Mouse (Mus musculus): ENCODE measurements around the gene Scrt2.
"Not testable (repeated sequence)": the region's sequence is repeated elsewhere in the genome, so short reads cannot be mapped to it uniquely, and the experiment has no call there.

Scrt2 gene

DNA sequence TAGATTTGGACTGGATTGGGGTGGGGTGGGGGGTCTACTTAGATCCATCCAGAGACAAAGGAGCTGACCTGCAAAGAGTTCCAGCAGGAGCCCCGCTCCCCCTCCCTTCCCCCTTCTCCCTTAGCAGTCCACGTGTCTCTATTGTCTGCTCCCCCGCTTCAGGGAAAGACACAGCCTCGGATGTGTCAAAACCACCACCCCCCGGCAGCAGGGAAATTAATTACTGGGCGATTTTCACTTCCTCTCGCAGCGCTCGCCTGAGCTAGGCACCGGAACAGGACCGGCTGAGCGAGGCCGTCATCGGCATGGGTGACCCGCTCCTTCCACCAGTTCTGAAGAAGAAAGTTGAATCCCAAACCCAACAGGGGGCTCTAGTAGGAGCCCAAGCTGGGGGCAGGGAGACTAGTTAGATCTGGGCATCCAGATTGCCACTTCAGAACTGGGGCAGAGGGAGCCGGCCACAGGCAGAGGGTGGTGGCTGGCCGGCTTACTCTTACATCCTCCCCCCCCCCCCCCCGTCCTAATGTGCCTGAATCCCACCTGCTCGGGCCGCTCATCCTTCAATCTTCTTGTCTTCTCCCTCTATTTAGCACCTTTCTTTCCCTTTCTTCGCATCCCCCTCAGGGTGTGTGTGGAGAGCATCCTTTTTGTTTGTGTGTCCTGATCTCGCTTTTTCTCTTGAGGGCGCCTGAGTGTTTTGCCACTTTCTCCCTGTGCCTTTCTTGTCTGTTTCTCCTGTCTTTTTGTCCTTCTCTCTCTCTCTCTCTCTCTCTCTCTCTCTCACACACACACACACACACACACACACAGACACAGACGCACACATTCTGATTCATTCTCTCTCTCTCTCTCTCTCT is at the start of gene Scrt2:
TSS of gene Scrt2 (plus strand) at position 845 of the 857 bp plus-strand sequence.
- peak; percentile 60 for DNase-seq (ENCODE audit: extremely low spot score, low spot score)

- DNase-seq (ENCODE audit: extremely low spot score, low spot score), result no peak
Measured at GRCm38 (mm10) chr2:152040101-152040500, 41.2 kb upstream of the Scrt2 start.

GRCm38 (mm10) chr2:152047116-152048002 is 34.0 kb upstream of the Scrt2 start:
- DNase-seq (ENCODE audit: extremely low spot score, low spot score), result peak; percentile 52

DNA sequence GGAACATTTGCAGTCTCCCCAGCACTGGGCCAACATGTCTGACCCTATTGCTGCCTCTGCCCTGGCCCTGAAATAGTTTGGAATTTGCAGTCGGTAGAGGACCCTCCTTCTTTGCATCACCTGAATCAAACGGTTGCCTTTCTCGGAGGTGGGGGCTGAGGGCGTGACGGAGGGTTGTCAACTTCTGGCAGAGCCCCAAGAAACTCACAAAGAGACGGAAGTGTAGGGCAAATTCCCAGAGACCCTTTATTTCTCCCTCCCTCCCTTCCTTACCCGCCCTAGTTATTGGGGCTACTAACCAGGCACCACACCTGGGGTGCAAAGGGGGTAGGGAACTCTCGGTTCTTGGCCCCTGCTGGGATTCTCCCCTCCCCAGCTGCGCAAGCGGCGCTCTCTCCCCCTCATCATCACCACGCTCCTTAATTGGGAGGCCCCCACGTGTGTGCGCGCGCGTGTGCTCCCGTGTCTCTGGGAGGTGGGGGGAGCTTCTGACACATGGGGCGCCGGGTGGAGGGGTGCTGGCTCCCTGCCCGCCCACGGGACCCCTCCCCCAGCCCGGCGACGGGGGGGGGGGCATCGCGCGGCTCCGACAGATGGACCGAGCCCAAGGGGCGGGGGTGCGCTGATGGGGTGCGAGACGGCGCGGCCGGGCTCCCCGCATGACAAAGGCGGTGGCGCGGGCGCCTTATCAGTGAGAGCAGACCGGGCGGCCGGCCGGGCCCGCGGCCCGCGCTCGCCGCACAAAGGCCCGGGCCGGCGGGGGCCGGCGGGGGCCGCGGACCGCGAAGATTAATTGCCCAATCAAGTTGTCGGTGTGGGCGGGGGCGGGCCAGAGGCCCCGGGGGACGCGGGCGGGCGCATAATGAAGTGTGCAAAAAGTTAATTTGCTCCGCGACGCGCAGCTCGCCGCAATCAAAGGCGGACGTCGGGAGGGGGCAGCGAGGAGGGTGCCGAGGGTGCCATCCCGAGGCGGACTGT is 33.0 kb upstream of the Scrt2 start:
- peak; percentile 39 for DNase-seq (ENCODE audit: extremely low spot score, low spot score)

DNA sequence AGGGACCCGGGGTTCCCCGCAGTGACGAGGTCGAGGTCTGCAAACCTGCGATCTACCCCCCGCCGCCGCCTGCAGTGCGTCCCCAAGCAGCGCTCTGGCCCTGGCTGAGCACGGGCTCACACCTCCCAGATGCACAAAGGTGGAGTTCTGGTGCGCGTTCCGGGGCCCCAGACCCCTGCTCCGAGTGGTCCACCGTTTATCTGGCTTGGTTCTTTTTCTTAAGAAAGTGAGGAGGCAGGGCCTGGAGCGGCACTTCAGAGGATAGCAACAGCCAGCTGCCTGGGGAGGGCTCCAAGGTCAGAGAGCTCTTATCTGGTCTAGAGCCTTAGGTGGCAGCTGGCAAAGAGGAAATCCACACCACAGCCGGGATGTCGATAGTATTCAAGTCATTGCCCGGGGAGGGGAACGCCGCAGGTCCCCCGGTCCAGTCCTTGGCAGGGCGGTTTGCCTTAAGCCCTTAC is 32.3 kb upstream of the Scrt2 start:
- peak; percentile 72 for DNase-seq (ENCODE audit: extremely low spot score, low spot score)

GRCm38 (mm10) chr2:152049611-152050270 is 31.6 kb upstream of the Scrt2 start:
- DNase-seq (ENCODE audit: extremely low spot score, low spot score), result peak; percentile 56

- no peak for DNase-seq (ENCODE audit: extremely low spot score, low spot score)
Measured at GRCm38 (mm10) chr2:152050316-152050715, 31.0 kb upstream of the Scrt2 start.

- DNase-seq (ENCODE audit: extremely low spot score, low spot score), result no peak
Measured at GRCm38 (mm10) chr2:152051985-152052384, 29.3 kb upstream of the Scrt2 start.

- no peak for DNase-seq (ENCODE audit: extremely low spot score, low spot score)
Measured at GRCm38 (mm10) chr2:152055406-152055805, 25.9 kb upstream of the Scrt2 start.

GRCm38 (mm10) chr2:152056368-152057251 is 24.7 kb upstream of the Scrt2 start:
- DNase-seq (ENCODE audit: extremely low spot score, low spot score), result no peak

DNA sequence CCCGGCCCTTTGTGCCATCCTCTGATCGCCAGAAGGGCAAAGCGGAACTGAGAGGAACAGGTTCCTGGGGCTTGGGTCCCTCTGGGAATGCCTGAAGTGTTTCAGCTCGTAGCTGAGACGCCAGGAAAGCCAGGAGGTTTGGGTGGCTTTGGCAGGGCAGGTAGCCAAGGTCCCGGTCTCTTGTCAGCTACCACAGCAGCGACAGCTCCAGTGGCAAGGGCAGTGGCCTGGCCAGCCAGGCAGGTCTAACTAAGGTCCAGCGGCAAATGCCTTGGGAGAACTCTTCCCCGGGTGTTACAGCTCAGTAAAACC is 24.1 kb upstream of the Scrt2 start:
- DNase-seq (ENCODE audit: extremely low spot score, low spot score), result no peak

DNA sequence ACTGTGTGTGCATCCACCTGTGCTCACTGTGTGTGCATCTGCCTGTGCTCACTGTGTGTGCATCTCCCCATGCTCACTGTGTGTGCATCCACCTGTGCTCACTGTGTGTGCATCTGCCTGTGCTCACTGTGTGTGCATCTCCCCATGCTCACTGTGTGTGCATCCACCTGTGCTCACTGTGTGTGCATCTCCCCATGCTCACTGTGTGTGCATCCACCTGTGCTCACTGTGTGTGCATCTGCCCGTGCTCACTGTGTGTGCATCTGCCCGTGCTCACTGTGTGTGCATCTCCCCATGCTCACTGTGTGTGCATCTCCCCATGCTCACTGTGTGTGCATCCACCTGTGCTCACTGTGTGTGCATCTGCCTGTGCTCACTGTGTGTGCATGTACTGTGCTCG is 18.5 kb upstream of the Scrt2 start:
- DNase-seq (ENCODE audit: extremely low spot score, low spot score), result not testable (repeated sequence)

DNA sequence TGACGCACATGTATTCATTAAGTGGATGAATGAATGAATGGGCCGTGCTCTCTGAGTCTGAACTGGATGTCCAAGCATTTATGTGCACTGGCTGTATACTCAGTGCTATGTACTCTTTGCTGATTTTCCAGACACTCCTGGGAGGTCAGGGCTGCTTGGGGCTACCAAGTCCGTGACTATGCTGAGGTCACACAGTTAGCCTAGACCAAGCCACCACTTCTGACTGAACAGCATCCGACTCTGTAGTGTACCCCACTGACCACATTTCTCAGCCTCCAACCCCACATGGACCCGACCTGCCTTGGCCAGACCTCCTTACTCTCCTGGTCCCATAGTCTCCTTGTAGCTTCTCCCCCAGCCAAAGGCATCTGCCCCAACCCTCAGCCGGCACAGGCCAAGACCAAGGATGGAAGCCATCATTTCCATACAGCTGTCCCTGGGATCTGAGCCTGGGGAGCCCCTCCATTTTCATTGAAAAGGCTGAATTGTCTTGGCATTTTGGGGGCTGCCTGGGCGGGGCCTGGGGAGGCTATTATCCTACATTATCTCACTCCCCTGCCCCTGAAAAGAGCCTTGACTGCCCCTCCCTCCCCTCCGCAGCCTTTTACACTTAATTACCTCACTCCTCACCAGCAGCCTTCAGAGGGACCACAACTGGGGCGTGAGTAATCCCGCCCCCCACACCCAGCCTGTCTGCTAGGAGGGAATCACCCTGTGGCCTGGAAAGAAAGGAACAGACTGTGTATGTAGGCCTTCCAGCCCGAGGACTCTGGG is 12.5 kb upstream of the Scrt2 start:
- DNase-seq (ENCODE audit: extremely low spot score, low spot score), result peak; percentile 47

GRCm38 (mm10) chr2:152069434-152069786 is 11.9 kb upstream of the Scrt2 start:
- DNase-seq (ENCODE audit: extremely low spot score, low spot score), result no peak

- no peak for DNase-seq (ENCODE audit: extremely low spot score, low spot score)
Measured at GRCm38 (mm10) chr2:152069941-152070340, 11.4 kb upstream of the Scrt2 start.

- no peak for DNase-seq (ENCODE audit: extremely low spot score, low spot score)
Measured at GRCm38 (mm10) chr2:152074521-152074920, 6.8 kb upstream of the Scrt2 start.

GRCm38 (mm10) chr2:152075294-152075889 is 5.9 kb upstream of the Scrt2 start:
- DNase-seq (ENCODE audit: extremely low spot score, low spot score), result no peak

DNA sequence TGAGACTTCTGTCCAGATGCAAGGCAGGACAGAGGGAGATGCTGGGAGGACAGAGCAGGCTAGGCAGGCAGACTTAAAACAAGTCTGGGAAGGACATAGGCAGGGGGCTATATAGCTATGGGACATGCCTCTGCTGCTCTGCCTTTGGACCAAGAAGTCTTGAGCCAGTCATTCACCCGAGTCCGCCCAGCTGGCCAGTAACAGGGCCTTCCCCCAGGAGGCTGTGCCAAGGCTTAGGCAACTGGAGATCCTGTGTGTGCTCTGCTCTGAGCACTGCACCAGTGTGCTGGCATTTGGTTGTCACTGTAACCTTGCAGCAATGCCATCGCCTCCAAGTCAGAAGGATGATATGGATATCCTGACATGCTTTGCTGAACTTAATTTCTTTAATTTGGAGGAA is 4.0 kb upstream of the Scrt2 start:
- DNase-seq (ENCODE audit: extremely low spot score, low spot score), result no peak
